Mouse (Mus musculus) erythroblast, embryonic 14.5 days (primary cell): ENCODE data around the gene Ripply1. TPM values are rescaled to one million over a fixed set of nuclear protein-coding genes. Genes with fewer than 3 reads are reported as not detected.

Experiments
- H3K27me3 ChIP-seq: 2 replicates; pipeline ENCODE4 v1.6.1; 2012; ENCODE audit warnings: inconsistent platforms; ENCODE audit not compliant: control insufficient read depth
- H3K36me3 ChIP-seq: 2 replicates; pipeline ENCODE4 v1.6.1; 2012; ENCODE audit warnings: mild to moderate bottlenecking, inconsistent platforms; ENCODE audit not compliant: control insufficient read depth
- H3K4me1 ChIP-seq: 2 replicates; pipeline ENCODE4 v1.6.1; 2012; ENCODE audit warnings: inconsistent platforms; ENCODE audit not compliant: control insufficient read depth
- H3K4me3 ChIP-seq: replicated peaks from 2 replicates; pipeline ENCODE3; 2012; ENCODE audit warnings: moderate library complexity, mild to moderate bottlenecking, inconsistent platforms
- H3K9me3 ChIP-seq: 2 replicates; pipeline ENCODE4 v1.6.1; 2012; ENCODE audit warnings: low read length, inconsistent platforms, mixed read lengths; ENCODE audit not compliant: control insufficient read depth
- GATA1 ChIP-seq: IDR thresholded peaks from 2 replicates; pipeline ENCODE4 v1.6.1; 2012; ENCODE audit warnings: low read length, inconsistent platforms, mixed read lengths
- TAL1 ChIP-seq: IDR thresholded peaks from 3 replicates; pipeline ENCODE4 v1.6.1; 2012; ENCODE audit warnings: low read length, inconsistent platforms, mixed read lengths
- polyA plus RNA-seq: library from polyadenylated mRNA; stranded (reverse); fragments of >175 nt; gene quantifications from 2 replicates; pipeline ENCODE4 v1.2.3, GENCODE M21; 2012

Gene Ripply1
- polyA plus RNA-seq, 1 experiment, result not detected

- H3K27me3 ChIP-seq, result no peaks in the 10 kb centered on the region
- H3K4me3 ChIP-seq, result no peak overlapping the region
- peaks cover 6% of the 10 kb centered on the region for H3K4me1 ChIP-seq
- no peak for TF ChIP-seq TAL1
- no peak for TF ChIP-seq GATA1
- no peaks in the 10 kb centered on the region for H3K36me3 ChIP-seq
- no peaks in the 10 kb centered on the region for H3K9me3 ChIP-seq
Observed at GRCm38 (mm10) chrX:139808501-139808900, 26.3 kb upstream of the Ripply1 start.

GRCm38 (mm10) chrX:139808085-139808484, 25.9 kb upstream of the Ripply1 start:
- no peaks in the 10 kb centered on the region for H3K27me3 ChIP-seq
- TF ChIP-seq GATA1 (no peak), TAL1 (no peak)
- no peaks in the 10 kb centered on the region for H3K36me3 ChIP-seq
- H3K4me1 ChIP-seq, result peaks cover 2% of the 10 kb centered on the region; the same call in 1 of the 2 replicates
- no peak overlapping the region for H3K4me3 ChIP-seq
- H3K9me3 ChIP-seq, result no peaks in the 10 kb centered on the region

GRCm38 (mm10) chrX:139807391-139807790, 25.2 kb upstream of the Ripply1 start:
- H3K36me3 ChIP-seq, result no peaks in the 10 kb centered on the region
- TF ChIP-seq TAL1 (no peak), GATA1 (no peak)
- H3K9me3 ChIP-seq, result no peaks in the 10 kb centered on the region
- H3K4me3 ChIP-seq, result no peak overlapping the region
- H3K4me1 ChIP-seq, result no peaks in the 10 kb centered on the region
- no peaks in the 10 kb centered on the region for H3K27me3 ChIP-seq

GRCm38 (mm10) chrX:139805918-139806317, 23.8 kb upstream of the Ripply1 start:
- H3K4me1 ChIP-seq, result no peaks in the 10 kb centered on the region
- no peaks in the 10 kb centered on the region for H3K9me3 ChIP-seq
- H3K36me3 ChIP-seq, result no peaks in the 10 kb centered on the region
- H3K27me3 ChIP-seq, result no peaks in the 10 kb centered on the region
- no peak for TF ChIP-seq GATA1
- no peak for TF ChIP-seq TAL1
- H3K4me3 ChIP-seq, result no peak overlapping the region

- Histone ChIP-seq H3K4me3 (no peak overlapping the region), H3K9me3 (no peaks in the 10 kb centered on the region), H3K4me1 (no peaks in the 10 kb centered on the region), H3K36me3 (no peaks in the 10 kb centered on the region), H3K27me3 (no peaks in the 10 kb centered on the region)
- TF ChIP-seq TAL1, result no peak
- TF ChIP-seq GATA1, result no peak
Observed at GRCm38 (mm10) chrX:139803028-139803427, 20.9 kb upstream of the Ripply1 start.

- no peaks in the 10 kb centered on the region for H3K27me3 ChIP-seq
- no peaks in the 10 kb centered on the region for H3K4me1 ChIP-seq
- H3K4me3 ChIP-seq, result no peak within 1 kb of the TSS
- H3K9me3 ChIP-seq, result no peaks in the 10 kb centered on the region
- H3K36me3 ChIP-seq, result no peaks in the 10 kb centered on the region
- TF ChIP-seq TAL1 (no peak), GATA1 (no peak)
Observed at GRCm38 (mm10) chrX:139800406-139800878, 18.3 kb upstream of the Ripply1 start, which contains the start of gene Cldn2. Gene Cldn2, plus strand, starts transcription at chrX:139800828.

- H3K36me3 ChIP-seq, result no peaks in the 10 kb centered on the region
- no peaks in the 10 kb centered on the region for H3K27me3 ChIP-seq
- TF ChIP-seq TAL1, result no peak
- no peak for TF ChIP-seq GATA1
- no peaks in the 10 kb centered on the region for H3K9me3 ChIP-seq
- H3K4me3 ChIP-seq, result no peak overlapping the region
- no peaks in the 10 kb centered on the region for H3K4me1 ChIP-seq
Observed at GRCm38 (mm10) chrX:139799953-139800352, 17.8 kb upstream of the Ripply1 start.

- no peak for TF ChIP-seq TAL1
- no peak for TF ChIP-seq GATA1
- Histone ChIP-seq H3K4me3 (no peak overlapping the region), H3K36me3 (no peaks in the 10 kb centered on the region), H3K27me3 (no peaks in the 10 kb centered on the region), H3K9me3 (no peaks in the 10 kb centered on the region), H3K4me1 (no peaks in the 10 kb centered on the region)
Observed at GRCm38 (mm10) chrX:139797875-139798274, 15.7 kb upstream of the Ripply1 start.

GRCm38 (mm10) chrX:139796037-139796436, 13.9 kb upstream of the Ripply1 start:
- TF ChIP-seq TAL1 (no peak), GATA1 (no peak)
- Histone ChIP-seq H3K9me3 (no peaks in the 10 kb centered on the region), H3K4me1 (no peaks in the 10 kb centered on the region), H3K36me3 (no peaks in the 10 kb centered on the region), H3K27me3 (no peaks in the 10 kb centered on the region), H3K4me3 (no peak overlapping the region)

- H3K27me3 ChIP-seq, result no peaks in the 10 kb centered on the region
- TF ChIP-seq TAL1 (no peak), GATA1 (no peak)
- no peak overlapping the region for H3K4me3 ChIP-seq
- no peaks in the 10 kb centered on the region for H3K4me1 ChIP-seq
- H3K9me3 ChIP-seq, result no peaks in the 10 kb centered on the region
- no peaks in the 10 kb centered on the region for H3K36me3 ChIP-seq
Observed at GRCm38 (mm10) chrX:139794072-139794845, 12.1 kb upstream of the Ripply1 start.
